Mouse (Mus musculus) layer of hippocampus, adult 18-20 months (tissue): ENCODE data around the gene Cmtm7. TPM values are rescaled to one million over a fixed set of nuclear protein-coding genes. Genes with fewer than 3 reads are reported as not detected.
"Not testable (repeated sequence)": the region's sequence is repeated elsewhere in the genome, so short reads cannot be mapped to it uniquely, and the experiment has no call there.

Source experiments
- DNase-seq, 2 experiments: peaks; one replicate each; pipeline ENCODE4 v3.0.0; 2022; ENCODE audit warnings: low spot score in 2 of 2
- total RNA-seq, 2 experiments: library from RNA; stranded (reverse); gene quantifications; 2 replicates each; pipeline ENCODE4 v1.2.3; 2021

Gene Cmtm7
- total RNA-seq, 2 experiments from 2014 or later: 4.2 to 5.6 TPM

DNA sequence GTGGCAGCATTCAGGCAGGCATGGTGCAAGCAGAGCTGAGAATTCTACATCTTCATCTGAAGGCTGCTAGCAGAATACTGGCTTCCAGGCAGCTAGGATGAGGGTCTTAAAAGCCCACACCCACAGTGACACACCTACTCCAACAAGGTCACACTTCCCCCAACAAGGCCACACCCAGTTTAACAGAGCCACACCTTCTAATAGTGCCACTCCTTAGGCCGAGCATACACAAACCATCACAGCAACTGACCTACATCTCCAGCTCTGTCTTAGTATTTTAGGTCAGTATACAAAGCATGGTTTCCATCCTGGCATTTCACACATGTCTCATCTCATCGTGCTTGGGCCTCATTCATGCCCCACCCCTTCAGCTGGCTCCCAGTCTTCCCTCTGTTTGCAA lies 53.2 kb downstream of the Cmtm7 start:
- DNase-seq: not testable (repeated sequence)

DNA sequence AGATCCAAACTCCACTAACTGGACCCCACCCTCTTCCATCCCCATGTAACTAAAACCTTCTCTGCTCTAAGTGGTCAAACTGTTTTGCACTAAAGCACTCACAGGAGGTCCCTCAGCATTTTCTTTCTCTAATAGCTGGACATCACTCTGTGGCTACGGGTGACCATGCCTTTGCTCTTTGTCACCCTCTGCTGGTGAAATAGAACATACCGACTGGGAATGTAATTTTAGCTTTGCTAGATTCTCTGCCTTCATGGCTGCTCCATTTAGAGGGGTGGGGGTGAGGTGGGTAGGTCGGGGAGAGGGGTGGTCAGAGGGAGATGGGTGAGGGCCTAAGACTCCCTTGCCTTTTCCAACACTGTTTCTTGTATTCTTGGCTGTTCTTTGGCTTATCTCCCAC lies 54.3 kb downstream of the Cmtm7 start:
- no peak for DNase-seq

DNA sequence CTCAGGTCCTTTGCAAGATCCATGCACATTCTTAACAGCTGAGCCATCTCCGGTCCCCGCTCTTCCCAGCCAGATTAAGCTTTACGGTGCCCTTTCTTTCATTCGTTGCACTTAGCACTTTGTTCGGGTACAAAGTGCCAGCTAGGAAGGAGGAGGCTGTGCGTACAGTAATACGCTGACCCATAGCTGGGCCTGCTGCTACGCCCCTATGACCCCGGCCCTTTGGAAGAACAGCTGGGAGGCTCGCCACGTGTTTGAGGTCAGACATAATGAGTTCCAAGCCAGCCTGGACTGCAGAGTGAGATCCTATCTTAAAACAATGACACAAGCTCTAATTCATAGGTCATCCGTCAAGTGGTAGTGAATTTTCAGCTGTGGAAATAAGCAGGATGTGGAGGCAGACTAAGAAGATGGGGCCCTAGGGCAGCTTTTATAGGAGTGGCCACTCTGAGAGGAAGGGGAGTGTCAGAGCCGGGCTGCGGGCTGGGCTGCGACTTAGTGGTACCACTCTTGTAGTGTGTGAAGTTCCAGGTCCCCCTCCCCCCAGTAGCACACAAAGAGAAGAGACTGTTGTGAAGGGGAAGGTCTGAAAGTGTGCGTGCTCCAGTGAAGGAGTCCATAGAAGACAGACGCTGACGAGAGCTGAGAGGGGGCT lies 64.9 kb downstream of the Cmtm7 start:
- no peak for DNase-seq

- no peak for DNase-seq
Measured at GRCm38 (mm10) chr9:114713481-114713880, 68.2 kb downstream of the Cmtm7 start.

DNA sequence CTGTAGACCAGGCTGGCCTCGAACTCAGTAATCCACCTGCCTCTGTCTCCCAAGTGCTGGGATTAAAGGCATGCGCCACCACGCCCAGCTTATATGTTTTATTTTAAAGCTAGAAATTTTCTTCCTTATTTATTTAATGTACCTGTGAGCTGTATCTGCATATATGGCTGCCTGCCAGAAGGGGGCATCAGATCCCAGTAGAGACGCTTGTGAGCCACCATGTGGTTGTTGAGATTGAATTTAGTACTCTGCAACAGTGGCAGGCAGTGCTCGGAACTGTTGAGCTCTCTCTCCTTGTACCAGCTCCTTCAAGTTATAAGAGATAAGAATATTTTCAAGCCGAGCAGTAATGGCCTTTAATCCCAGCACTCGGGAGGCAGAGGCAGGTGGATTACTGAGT lies 71.3 kb downstream of the Cmtm7 start:
- DNase-seq: peak in 1 of 2 experiments; percentile 46

DNA sequence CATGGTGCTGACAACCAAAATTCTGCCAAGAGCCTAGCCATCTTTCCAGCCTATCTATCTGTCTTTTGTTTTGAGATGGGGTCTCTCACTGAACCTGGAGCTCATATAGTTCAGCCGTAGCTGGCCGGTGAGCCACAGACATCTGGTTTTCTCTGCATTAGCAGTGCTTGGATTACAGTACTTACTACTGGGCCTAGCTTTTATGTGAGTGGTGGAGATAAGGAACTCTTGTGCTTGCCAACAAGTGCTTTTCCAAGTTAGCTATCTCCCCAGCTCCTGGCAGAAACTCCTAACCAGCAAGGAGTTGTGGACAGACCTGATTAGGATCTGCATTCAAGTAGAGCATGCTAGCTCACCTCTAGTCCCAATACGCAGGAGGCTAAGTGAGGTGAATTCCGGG lies 73.9 kb downstream of the Cmtm7 start:
- no peak for DNase-seq

Other genes starting within 250 kb of the Cmtm7 start
- gene Trim71, start 217.5 kb downstream of the Cmtm7 start, total RNA-seq: 1 to 10 TPM; 1.2 to 2.0 TPM
- 10 to 100 TPM; 50.5 to 54.1 TPM for gene Cnot10, start 141.7 kb downstream of the Cmtm7 start, total RNA-seq
- gene Dync1li1, start 93.1 kb downstream of the Cmtm7 start, total RNA-seq: 10 to 100 TPM; 97.0 to 99.2 TPM
- gene Cmtm6, start 50.7 kb downstream of the Cmtm7 start, total RNA-seq: 10 to 100 TPM; 20.4 to 21.1 TPM
- gene Cmtm8, start 62.3 kb upstream of the Cmtm7 start, total RNA-seq: 1 to 10 TPM; 1.3 to 2.5 TPM
- gene Gpd1l, start 152.1 kb upstream of the Cmtm7 start, total RNA-seq: 10 to 100 TPM; 82.4 to 82.5 TPM
- 10 to 100 TPM; 20.9 to 22.5 TPM for gene Osbpl10, start 196.7 kb upstream of the Cmtm7 start, total RNA-seq
- gene Rps27rt, start 200.9 kb upstream of the Cmtm7 start, total RNA-seq: 10 to 100 TPM; 15.7 to 34.6 TPM